Mouse (Mus musculus): ENCODE data around the gene Iqch. TPM values are rescaled to one million over a fixed set of nuclear protein-coding genes. Genes with fewer than 3 reads are reported as not detected.

Iqch gene
- polyA plus RNA-seq, 1 experiment from 2014 or later = 0.14 TPM

GRCm38 (mm10) chr9:63614018-63614985 lies 12.0 kb upstream of the Iqch start:
- no peaks in the 10 kb centered on the region for H3K27me3 ChIP-seq (ENCODE audit: control insufficient read depth, insufficient read depth, low read length)
- H3K9me3 ChIP-seq (replicated peaks; ENCODE audit: control insufficient read depth, low read length) = 0 out of 2 replicates have a peak, but pooled peaks cover 3% of the 10 kb centered on the region
- no peak overlapping the region for H3K27ac ChIP-seq (ENCODE audit: low read length)
- H3K9ac ChIP-seq (ENCODE audit: low read length) = no peak overlapping the region
- peaks cover 36% of the 10 kb centered on the region for H3K4me1 ChIP-seq (ENCODE audit: control insufficient read depth, insufficient read depth, low read length)
- no peak overlapping the region for H3K4me3 ChIP-seq (ENCODE audit: low read length)
- no peak overlapping the region for H3K4me2 ChIP-seq (ENCODE audit: low read depth, low read length)
- no peak for ATAC-seq (replicated peaks; ENCODE audit: extremely low read depth, insufficient read depth, low FRiP score)
- whole genome bisulfite sequencing = 85% methylated on average over 11 of the region's 11 CpGs
- H3K36me3 ChIP-seq (ENCODE audit: control insufficient read depth, insufficient read depth) = peaks cover 23% of the 10 kb centered on the region

GRCm38 (mm10) chr9:63613569-63613968 lies 11.3 kb upstream of the Iqch start:
- no peak overlapping the region for H3K27ac ChIP-seq (ENCODE audit: low read length)
- H3K4me3 ChIP-seq (ENCODE audit: low read length) = no peak overlapping the region
- no peak overlapping the region for H3K9ac ChIP-seq (ENCODE audit: low read length)
- peaks cover 20% of the 10 kb centered on the region for H3K36me3 ChIP-seq (ENCODE audit: control insufficient read depth, insufficient read depth)
- no peaks in the 10 kb centered on the region for H3K27me3 ChIP-seq (ENCODE audit: control insufficient read depth, insufficient read depth, low read length)
- 31% methylated on average over 1 of the region's 1 CpGs for WGBS
- peaks cover 41% of the 10 kb centered on the region for H3K4me1 ChIP-seq (ENCODE audit: control insufficient read depth, insufficient read depth, low read length)
- 0 out of 2 replicates have a peak overlapping the region, but pooled peaks have one; percentile 7 for H3K4me2 ChIP-seq (ENCODE audit: low read depth, low read length)
- H3K9me3 ChIP-seq (replicated peaks; ENCODE audit: control insufficient read depth, low read length) = 0 out of 2 replicates have a peak, but pooled peaks cover 3% of the 10 kb centered on the region
- ATAC-seq (replicated peaks; ENCODE audit: extremely low read depth, insufficient read depth, low FRiP score) = no peak

GRCm38 (mm10) chr9:63612565-63613515 lies 10.5 kb upstream of the Iqch start:
- Histone ChIP-seq H3K4me3 (ENCODE audit: low read length) (no peak overlapping the region), H3K27me3 (ENCODE audit: control insufficient read depth, insufficient read depth, low read length) (no peaks in the 10 kb centered on the region), H3K27ac (ENCODE audit: low read length) (no peak overlapping the region), H3K4me2 (ENCODE audit: low read depth, low read length) (0 out of 2 replicates have a peak overlapping the region, but pooled peaks have one; percentile 7), H3K9me3 (replicated peaks; ENCODE audit: control insufficient read depth, low read length) (0 out of 2 replicates have a peak, but pooled peaks cover 3% of the 10 kb centered on the region), H3K36me3 (ENCODE audit: control insufficient read depth, insufficient read depth) (peaks cover 12% of the 10 kb centered on the region), H3K9ac (ENCODE audit: low read length) (no peak overlapping the region), H3K4me1 (ENCODE audit: control insufficient read depth, insufficient read depth, low read length) (peaks cover 41% of the 10 kb centered on the region)
- 51% methylated on average over 16 of the region's 16 CpGs for WGBS
- no peak for ATAC-seq (replicated peaks; ENCODE audit: extremely low read depth, insufficient read depth, low FRiP score)

- Histone ChIP-seq H3K27me3 (ENCODE audit: control insufficient read depth, insufficient read depth, low read length) (no peaks in the 10 kb centered on the region), H3K9ac (ENCODE audit: low read length) (no peak overlapping the region), H3K27ac (ENCODE audit: low read length) (no peak overlapping the region), H3K4me3 (ENCODE audit: low read length) (no peak overlapping the region), H3K4me2 (ENCODE audit: low read depth, low read length) (no peak overlapping the region), H3K36me3 (ENCODE audit: control insufficient read depth, insufficient read depth) (peaks cover 5% of the 10 kb centered on the region), H3K9me3 (replicated peaks; ENCODE audit: control insufficient read depth, low read length) (no peaks in the 10 kb centered on the region), H3K4me1 (ENCODE audit: control insufficient read depth, insufficient read depth, low read length) (peaks cover 41% of the 10 kb centered on the region)
- 62% methylated on average over 5 of the region's 5 CpGs for WGBS
- ATAC-seq (replicated peaks; ENCODE audit: extremely low read depth, insufficient read depth, low FRiP score) = peak; percentile 54; the same call in 1 of the 2 replicates
Observed at GRCm38 (mm10) chr9:63611967-63612366, 9.7 kb upstream of the Iqch start.

- Histone ChIP-seq H3K4me2 (ENCODE audit: low read depth, low read length) (peak overlapping the region; percentile 0; the same call in 1 of the 2 replicates), H3K4me1 (ENCODE audit: control insufficient read depth, insufficient read depth, low read length) (peaks cover 41% of the 10 kb centered on the region), H3K9me3 (replicated peaks; ENCODE audit: control insufficient read depth, low read length) (no peaks in the 10 kb centered on the region), H3K9ac (ENCODE audit: low read length) (no peak overlapping the region), H3K4me3 (ENCODE audit: low read length) (no peak overlapping the region), H3K36me3 (ENCODE audit: control insufficient read depth, insufficient read depth) (no peaks in the 10 kb centered on the region), H3K27me3 (ENCODE audit: control insufficient read depth, insufficient read depth, low read length) (no peaks in the 10 kb centered on the region), H3K27ac (ENCODE audit: low read length) (peak overlapping the region; percentile 6)
- peak; percentile 74 for ATAC-seq (replicated peaks; ENCODE audit: extremely low read depth, insufficient read depth, low FRiP score)
- WGBS = 18% methylated on average over 13 of the region's 13 CpGs
Observed at GRCm38 (mm10) chr9:63610841-63611366, 8.6 kb upstream of the Iqch start.

- Histone ChIP-seq H3K4me3 (ENCODE audit: low read length) (no peak overlapping the region), H3K4me2 (ENCODE audit: low read depth, low read length) (no peak overlapping the region), H3K27me3 (ENCODE audit: control insufficient read depth, insufficient read depth, low read length) (no peaks in the 10 kb centered on the region), H3K36me3 (ENCODE audit: control insufficient read depth, insufficient read depth) (no peaks in the 10 kb centered on the region), H3K4me1 (ENCODE audit: control insufficient read depth, insufficient read depth, low read length) (peaks cover 43% of the 10 kb centered on the region), H3K9me3 (replicated peaks; ENCODE audit: control insufficient read depth, low read length) (no peaks in the 10 kb centered on the region), H3K9ac (ENCODE audit: low read length) (no peak overlapping the region), H3K27ac (ENCODE audit: low read length) (no peak overlapping the region)
- ATAC-seq (replicated peaks; ENCODE audit: extremely low read depth, insufficient read depth, low FRiP score) = no peak
- WGBS = 90% methylated on average over 6 of the region's 6 CpGs
Observed at GRCm38 (mm10) chr9:63610231-63610630, 7.9 kb upstream of the Iqch start.

- H3K27ac ChIP-seq (ENCODE audit: low read length) = no peak overlapping the region
- H3K9ac ChIP-seq (ENCODE audit: low read length) = no peak overlapping the region
- H3K9me3 ChIP-seq (replicated peaks; ENCODE audit: control insufficient read depth, low read length) = no peaks in the 10 kb centered on the region
- 96% methylated on average over 2 of the region's 2 CpGs for WGBS
- no peak overlapping the region for H3K4me3 ChIP-seq (ENCODE audit: low read length)
- ATAC-seq (replicated peaks; ENCODE audit: extremely low read depth, insufficient read depth, low FRiP score) = no peak
- H3K36me3 ChIP-seq (ENCODE audit: control insufficient read depth, insufficient read depth) = no peaks in the 10 kb centered on the region
- peaks cover 43% of the 10 kb centered on the region for H3K4me1 ChIP-seq (ENCODE audit: control insufficient read depth, insufficient read depth, low read length)
- no peak overlapping the region for H3K4me2 ChIP-seq (ENCODE audit: low read depth, low read length)
- no peaks in the 10 kb centered on the region for H3K27me3 ChIP-seq (ENCODE audit: control insufficient read depth, insufficient read depth, low read length)
Observed at GRCm38 (mm10) chr9:63609776-63610175, 7.5 kb upstream of the Iqch start.

GRCm38 (mm10) chr9:63609246-63609645 lies 7.0 kb upstream of the Iqch start:
- H3K27me3 ChIP-seq (ENCODE audit: control insufficient read depth, insufficient read depth, low read length) = no peaks in the 10 kb centered on the region
- no peak overlapping the region for H3K27ac ChIP-seq (ENCODE audit: low read length)
- H3K4me2 ChIP-seq (ENCODE audit: low read depth, low read length) = no peak overlapping the region
- no peak overlapping the region for H3K4me3 ChIP-seq (ENCODE audit: low read length)
- ATAC-seq (replicated peaks; ENCODE audit: extremely low read depth, insufficient read depth, low FRiP score) = no peak
- peaks cover 44% of the 10 kb centered on the region for H3K4me1 ChIP-seq (ENCODE audit: control insufficient read depth, insufficient read depth, low read length)
- no peaks in the 10 kb centered on the region for H3K36me3 ChIP-seq (ENCODE audit: control insufficient read depth, insufficient read depth)
- no peaks in the 10 kb centered on the region for H3K9me3 ChIP-seq (replicated peaks; ENCODE audit: control insufficient read depth, low read length)
- no peak overlapping the region for H3K9ac ChIP-seq (ENCODE audit: low read length)
- WGBS = 69% methylated on average over 8 of the region's 8 CpGs
